Mouse (Mus musculus) spleen, embryonic (tissue): ENCODE data around the gene Olfr199.
"Not testable (repeated sequence)": the region's sequence is repeated elsewhere in the genome, so short reads cannot be mapped to it uniquely, and the experiment has no call there.

ENCODE experiments used
- CTCF ChIA-PET: fragments of 350-600 bp; sonication (Branson Sonifier 250); formaldehyde crosslinking; loops from one replicate; lab custom pipeline; 2022; lab: Charles Lee

Gene Olfr199

GRCm38 (mm10) chr16:59219667-59220066, at the start of gene Olfr199:
Gene Olfr199 (minus strand): TSS chr16:59219767.
- CTCF ChIA-PET = not testable (repeated sequence)

GRCm38 (mm10) chr16:59269097-59269496, 49.5 kb upstream of the Olfr199 start:
- CTCF ChIA-PET = not testable (repeated sequence)

GRCm38 (mm10) chr16:59249684-59250083, 30.1 kb upstream of the Olfr199 start:
- CTCF ChIA-PET = no interaction called here

GRCm38 (mm10) chr16:59217861-59218260, 1.7 kb downstream of the Olfr199 start:
- CTCF ChIA-PET = not testable (repeated sequence)

GRCm38 (mm10) chr16:59203433-59203832, 16.1 kb downstream of the Olfr199 start, which contains the start of gene Olfr198:
Gene Olfr198 (minus strand): TSS chr16:59203533.
- CTCF ChIA-PET = not testable (repeated sequence)

DNA sequence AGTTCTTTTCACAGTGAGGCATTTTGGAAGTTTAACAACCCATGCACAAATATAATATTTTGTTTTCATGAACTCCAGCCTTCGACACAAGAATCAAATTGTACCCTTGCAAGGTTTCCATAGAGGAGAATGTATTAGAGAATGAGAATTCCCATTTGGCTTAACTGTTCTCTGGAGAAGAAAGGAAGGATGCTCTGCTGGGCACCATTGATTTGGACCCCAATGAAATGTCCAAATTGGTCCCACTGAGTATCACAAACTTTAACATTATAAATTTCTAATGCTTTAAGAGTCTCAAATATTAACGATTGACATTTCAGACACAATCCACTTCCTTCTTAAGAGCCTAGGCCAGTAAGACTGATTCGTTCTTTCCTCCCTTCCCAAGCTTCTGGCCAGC, 49.2 kb downstream of the Olfr199 start, which contains the start of gene Olfr196:
TSS of gene Olfr196 (minus strand) at position 101 of the 400 bp plus-strand sequence.
- CTCF ChIA-PET = no interaction called here
